Mouse (Mus musculus) cerebellum, postnatal 4 days (tissue): Measurements from ENCODE around the gene Dzip1l.

Experiments
- DNase-seq, 2 experiments: peaks; one replicate each; pipeline ENCODE4 v3.0.0; 2022; ENCODE audit warnings: low spot score in 2 of 2, mixed read lengths in 1 of 2

Dzip1l gene

DNA sequence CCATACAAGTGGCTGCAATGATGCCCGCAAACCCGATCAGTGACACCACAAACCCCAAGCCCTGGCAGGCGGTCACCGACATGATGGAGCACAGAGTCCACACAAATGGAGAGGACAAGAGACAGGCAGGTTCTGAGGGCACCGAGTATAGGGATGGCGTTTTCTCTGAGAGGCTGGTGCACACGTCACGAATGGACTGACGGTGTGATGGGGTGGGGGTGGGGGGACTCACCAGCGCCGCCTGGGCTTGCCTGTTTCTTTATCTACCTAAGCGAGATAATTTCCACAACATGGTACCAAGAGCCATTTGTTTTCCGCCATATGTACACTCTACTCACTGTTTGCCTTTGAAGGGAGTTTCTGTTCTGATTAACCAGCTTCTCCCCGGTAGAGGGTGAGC lies 87.8 kb downstream of the Dzip1l start, which contains the start of gene Cldn18:
Cldn18 (minus strand) TSS at position 134 of the 400 bp plus-strand sequence.
- DNase-seq: no peak
